Mouse (Mus musculus): Measurements from ENCODE around the gene Cd320.
A peak's percentile ranks its signal among the peaks of the same experiment; 100 is the strongest.
"Not testable (repeated sequence)": the region's sequence is repeated elsewhere in the genome, so short reads cannot be mapped to it uniquely, and the experiment has no call there.

Gene Cd320

GRCm38 (mm10) chr17:33824997-33825330 lies 17.9 kb upstream of the Cd320 start:
- not testable (repeated sequence) for DNase-seq (ENCODE audit: low read depth, low spot score)

GRCm38 (mm10) chr17:33825462-33825861 lies 17.4 kb upstream of the Cd320 start:
- DNase-seq (ENCODE audit: low read depth, low spot score) = no peak

- peak; percentile 44 for DNase-seq (ENCODE audit: low read depth, low spot score)
Observed at GRCm38 (mm10) chr17:33826850-33827249, 16.0 kb upstream of the Cd320 start.

DNA sequence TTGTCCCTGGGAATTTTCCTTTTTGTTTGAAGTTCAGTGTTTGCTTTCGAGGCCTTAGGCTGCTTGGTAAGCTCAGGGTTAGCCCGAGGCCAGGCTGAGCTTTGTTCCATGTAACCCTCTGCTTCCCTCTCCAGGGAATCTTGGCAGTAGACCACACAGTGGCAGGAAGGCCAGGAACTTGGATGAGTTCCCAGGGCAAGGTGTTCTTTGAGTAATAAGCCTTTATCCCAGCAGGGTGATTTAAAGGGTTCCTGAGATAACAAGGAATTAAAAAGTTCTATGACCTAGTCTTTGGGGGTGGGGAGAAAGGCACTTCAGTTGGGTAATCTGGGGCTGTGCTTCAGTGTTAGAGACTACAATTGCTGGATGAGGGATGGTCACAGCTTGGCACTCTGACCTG lies 14.0 kb upstream of the Cd320 start:
- no peak for DNase-seq (ENCODE audit: low read depth, low spot score)

GRCm38 (mm10) chr17:33829561-33829960 lies 13.3 kb upstream of the Cd320 start:
- DNase-seq (ENCODE audit: low read depth, low spot score) = no peak

- no peak for DNase-seq (ENCODE audit: low read depth, low spot score)
Observed at GRCm38 (mm10) chr17:33844196-33844595, 1.3 kb downstream of the Cd320 start.

DNA sequence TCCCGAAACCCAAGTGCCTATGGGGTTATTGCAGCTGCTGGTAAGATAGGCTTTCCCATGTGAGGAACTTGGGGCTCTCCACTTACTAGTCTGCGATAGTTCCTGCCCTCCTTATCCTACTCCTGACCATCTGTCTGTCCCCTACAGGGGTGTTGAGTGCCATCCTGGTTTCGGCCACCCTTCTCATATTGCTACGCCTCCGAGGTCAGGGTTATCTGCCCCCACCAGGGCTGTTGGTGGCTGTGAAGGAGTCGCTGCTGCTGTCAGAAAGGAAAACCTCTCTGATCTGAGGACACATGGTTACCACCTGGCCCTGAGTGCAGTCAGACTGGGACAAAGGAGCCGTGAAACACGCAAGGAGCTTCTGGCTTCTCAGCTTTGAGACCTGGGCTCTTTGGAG lies 5.2 kb downstream of the Cd320 start:
- DNase-seq (ENCODE audit: low read depth, low spot score) = no peak

- no peak for DNase-seq (ENCODE audit: low read depth, low spot score)
Observed at GRCm38 (mm10) chr17:33851331-33851730, 8.4 kb downstream of the Cd320 start.

- no peak for DNase-seq (ENCODE audit: low read depth, low spot score)
Observed at GRCm38 (mm10) chr17:33857816-33858215, 14.9 kb downstream of the Cd320 start.

DNA sequence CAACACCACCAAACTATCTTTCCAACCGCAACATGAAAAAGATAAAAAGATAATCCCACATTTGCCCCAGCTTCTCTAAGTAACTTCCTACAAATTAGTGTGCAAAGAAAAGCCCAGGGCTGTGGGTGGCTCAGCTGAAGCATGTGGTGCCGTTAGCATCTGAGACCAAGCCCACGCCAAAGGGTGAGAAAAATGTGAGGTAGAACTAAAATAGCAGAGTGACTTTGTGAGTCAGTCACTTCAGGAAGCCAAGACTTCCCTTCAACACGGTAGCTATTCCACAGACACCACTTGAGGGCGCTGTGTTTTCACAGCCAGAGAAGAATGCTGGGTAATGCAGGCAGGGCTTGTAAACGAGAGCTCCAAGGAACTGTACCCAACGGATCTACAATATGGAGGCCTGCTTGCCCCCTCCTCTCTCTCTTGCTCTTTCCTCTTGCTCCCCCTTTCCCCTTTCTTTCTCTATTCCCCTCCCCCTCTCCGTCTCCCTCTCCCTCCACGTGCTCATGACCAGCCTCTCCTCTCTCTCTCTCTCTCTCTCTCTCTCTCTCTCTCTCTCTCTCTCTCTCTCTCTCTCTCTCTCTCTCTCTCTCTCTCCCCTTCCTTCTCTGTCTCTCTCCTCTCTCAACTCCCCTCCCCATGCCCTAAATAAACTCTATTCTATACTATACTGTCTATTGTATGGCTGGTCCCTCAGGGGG lies 22.6 kb downstream of the Cd320 start:
- no peak for DNase-seq (ENCODE audit: low read depth, low spot score)

DNA sequence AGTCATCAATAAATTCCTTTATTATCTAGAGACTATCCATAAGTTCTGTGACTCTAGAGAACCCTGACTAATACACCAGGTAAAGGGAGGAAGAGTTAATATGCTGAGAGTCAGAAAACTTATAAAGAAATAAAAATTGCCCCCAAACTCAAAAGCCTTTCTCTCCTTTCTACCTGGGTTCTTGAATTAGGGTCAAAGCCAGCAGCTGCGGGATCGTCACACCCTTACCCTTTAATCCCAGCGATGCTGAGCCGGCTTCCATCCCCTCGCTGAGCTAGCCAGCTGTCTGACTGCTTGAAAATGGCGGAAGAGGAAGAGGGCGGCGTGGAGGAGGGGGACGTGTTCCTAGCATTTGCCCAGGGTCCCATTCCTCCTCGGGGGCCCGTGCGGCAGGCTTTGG lies 30.6 kb downstream of the Cd320 start, which contains the start of gene Gm7029:
Gene Gm7029 (plus strand): TSS at position 301 of the 400 bp plus-strand sequence.
- DNase-seq (ENCODE audit: low read depth, low spot score) = not testable (repeated sequence)

GRCm38 (mm10) chr17:33874411-33874810 lies 31.5 kb downstream of the Cd320 start:
- no peak for DNase-seq (ENCODE audit: low read depth, low spot score)

- DNase-seq (ENCODE audit: low read depth, low spot score) = not testable (repeated sequence)
Observed at GRCm38 (mm10) chr17:33875797-33876196, 32.9 kb downstream of the Cd320 start.

- not testable (repeated sequence) for DNase-seq (ENCODE audit: low read depth, low spot score)
Observed at GRCm38 (mm10) chr17:33884320-33884719, 41.4 kb downstream of the Cd320 start.

DNA sequence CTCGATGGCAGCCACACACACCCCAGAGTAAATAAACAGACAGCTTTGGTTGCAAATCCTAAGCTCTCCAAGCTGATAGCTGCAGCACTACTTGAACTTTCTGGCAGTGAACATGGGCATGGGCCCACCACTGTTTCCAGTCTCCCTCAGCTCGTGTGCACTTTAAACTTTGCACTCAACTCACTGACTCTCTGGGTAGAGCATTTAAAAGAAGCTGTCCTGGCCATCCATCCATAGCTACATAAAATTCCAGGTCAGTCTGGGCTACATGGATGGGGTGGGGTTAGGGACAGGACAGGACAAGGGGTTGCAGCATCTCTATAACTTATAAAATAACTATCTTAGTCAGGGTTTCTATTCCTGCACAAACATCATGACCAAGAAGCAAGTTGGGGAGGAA lies 44.9 kb downstream of the Cd320 start:
- not testable (repeated sequence) for DNase-seq (ENCODE audit: low read depth, low spot score)

- DNase-seq (ENCODE audit: low read depth, low spot score) = not testable (repeated sequence)
Observed at GRCm38 (mm10) chr17:33888230-33888629, 45.3 kb downstream of the Cd320 start.

DNA sequence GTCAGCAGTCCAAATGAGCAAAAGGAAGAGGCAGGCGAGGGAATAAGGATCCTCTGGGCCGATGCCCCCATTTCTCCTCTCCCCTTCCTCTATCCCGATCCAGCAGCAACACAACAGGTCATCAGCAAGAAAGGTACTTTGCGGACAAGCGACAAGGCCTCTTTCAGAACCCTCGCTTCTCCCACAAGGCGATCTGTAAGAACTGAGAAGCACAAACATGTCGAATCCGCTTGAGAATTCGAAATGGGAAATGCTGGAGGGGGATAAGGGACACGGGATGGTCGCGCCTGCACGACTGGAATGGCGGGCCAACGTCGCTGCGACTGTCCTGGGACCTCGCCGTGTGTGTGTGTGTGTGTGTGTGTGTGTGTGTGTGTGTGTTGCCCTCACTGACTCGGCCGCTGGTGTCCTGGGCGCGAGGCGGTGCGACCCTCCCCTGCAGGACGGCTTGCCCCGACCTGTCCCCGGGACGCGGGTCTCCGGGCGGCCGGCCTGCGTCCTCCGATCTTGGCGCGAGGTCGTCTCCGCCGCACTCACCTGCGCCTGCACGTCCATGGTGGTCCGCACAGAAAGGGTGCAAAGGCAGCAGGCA lies 47.1 kb downstream of the Cd320 start:
- DNase-seq (ENCODE audit: low read depth, low spot score) = not testable (repeated sequence)

- peak; percentile 99 for DNase-seq (ENCODE audit: low read depth, low spot score)
Observed at GRCm38 (mm10) chr17:33890533-33891059, 47.7 kb downstream of the Cd320 start, which contains the start of gene Kifc1. TSS of gene Kifc1 (minus strand) at chr17:33890661.

GRCm38 (mm10) chr17:33891357-33891756 lies 48.5 kb downstream of the Cd320 start:
- DNase-seq (ENCODE audit: low read depth, low spot score) = no peak

DNA sequence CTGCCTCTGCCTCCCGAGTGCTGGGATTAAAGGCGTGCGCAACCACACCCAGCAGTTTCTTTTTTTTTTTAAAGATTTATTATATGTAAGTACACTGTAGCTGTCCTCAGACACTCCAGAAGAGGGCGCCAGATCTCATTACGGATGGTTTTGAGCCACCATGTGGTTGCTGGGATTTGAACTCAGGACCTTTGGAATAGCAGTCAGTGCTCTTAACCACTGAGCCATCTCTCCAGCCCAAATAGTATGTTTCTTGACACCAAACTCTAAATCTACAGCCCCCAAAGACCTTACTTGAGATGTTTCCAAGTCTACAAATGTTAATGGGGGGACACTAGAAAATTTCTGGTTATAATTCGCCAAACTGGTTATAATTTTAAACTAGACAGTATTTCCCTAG lies 49.0 kb downstream of the Cd320 start:
- DNase-seq (ENCODE audit: low read depth, low spot score) = not testable (repeated sequence)

DNA sequence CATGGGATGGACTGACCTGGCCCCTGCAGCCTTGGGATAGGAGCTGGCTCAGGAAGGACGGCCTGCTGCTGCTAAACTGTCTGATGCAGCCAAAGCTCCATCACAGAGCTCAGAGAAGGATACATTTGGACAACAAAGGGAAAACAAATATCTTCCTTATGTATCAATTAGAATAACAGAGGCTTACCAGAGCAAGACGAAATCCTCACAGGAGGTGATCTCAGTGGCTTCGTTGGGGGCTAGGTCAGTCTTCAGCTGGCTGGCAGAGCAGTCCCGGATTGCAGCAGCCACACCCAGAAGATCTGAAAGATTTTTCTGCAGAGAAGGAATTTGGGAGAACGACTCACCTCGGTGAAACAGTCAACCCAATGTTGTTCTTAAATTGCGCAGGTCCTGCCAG lies 49.5 kb downstream of the Cd320 start:
- DNase-seq (ENCODE audit: low read depth, low spot score) = no peak

DNA sequence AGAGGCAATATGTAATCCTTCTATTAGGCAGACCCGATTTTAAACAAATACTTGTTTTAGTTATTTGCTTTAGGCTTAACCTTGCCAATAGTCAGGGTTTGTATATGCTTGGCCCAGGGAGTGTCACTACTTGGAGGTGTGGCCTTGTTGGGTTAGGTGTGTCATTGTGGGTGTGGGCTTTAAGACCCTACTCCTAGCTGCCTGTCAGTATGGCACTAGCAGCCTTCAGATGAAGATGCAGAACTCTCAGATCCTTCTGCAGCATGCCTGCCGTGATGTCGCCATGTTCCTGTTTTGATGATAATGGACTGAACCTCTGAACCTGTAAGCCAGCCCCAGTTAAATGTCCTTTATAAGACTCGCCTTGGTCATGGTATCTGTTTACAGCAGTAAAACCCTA lies 50.1 kb downstream of the Cd320 start:
- DNase-seq (ENCODE audit: low read depth, low spot score) = not testable (repeated sequence)

All from retina, adult 2 months (tissue).